Mouse (Mus musculus) urinary bladder, postnatal 4 days (tissue): ENCODE measurements around the gene Sdhaf3.
"Not testable (repeated sequence)": the region's sequence is repeated elsewhere in the genome, so short reads cannot be mapped to it uniquely, and the experiment has no call there.

Experiments
- DNase-seq, 2 experiments: peaks; one replicate each; pipeline ENCODE4 v3.0.0; 2021 to 2022; ENCODE audit warnings: low spot score in 2 of 2

The Sdhaf3 gene

GRCm38 (mm10) chr6:6955764-6956561, at the start of gene Sdhaf3:
TSS of gene Sdhaf3 (plus strand) at chr6:6956004.
- peak; percentile 93 to 95 for DNase-seq

DNA sequence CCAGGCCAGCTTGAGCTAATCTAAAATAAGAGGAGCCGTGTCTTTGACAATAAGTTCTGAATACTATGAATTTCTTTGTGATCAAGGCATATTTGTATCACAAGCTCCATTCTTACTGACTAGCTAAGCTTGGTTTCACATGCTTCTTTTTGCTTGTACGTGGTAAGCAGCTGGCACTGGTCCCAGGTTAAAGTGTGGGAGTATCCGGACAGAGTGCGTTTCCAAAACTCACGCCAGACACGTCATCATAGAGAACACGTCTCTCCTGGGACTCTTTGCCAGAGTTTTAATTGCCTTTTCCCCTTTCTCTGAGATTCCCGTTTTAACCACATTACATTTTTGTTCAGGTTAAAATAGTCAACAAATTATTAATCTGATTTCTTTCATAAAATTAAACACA, 46.2 kb upstream of the Sdhaf3 start:
- peak; percentile 26 to 74 for DNase-seq

DNA sequence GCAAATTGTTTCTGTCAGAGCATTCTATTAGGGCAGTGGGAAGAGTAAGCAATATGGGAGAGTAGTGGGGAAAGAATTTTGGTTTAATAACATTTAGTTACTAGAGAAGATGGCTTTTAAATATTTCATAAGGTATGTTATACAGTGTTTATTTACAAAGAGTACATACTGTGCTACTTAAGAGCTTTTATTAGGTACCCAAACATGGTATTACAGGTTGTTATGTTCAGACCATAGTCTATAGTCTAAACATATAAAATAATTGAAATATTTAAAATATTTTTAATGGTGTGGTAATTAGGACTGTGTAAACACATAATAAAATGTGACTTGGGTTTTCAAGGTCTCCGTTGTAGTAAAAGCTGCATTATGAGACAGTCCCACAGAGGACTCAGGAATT, 41.5 kb upstream of the Sdhaf3 start:
- DNase-seq: no peak

DNA sequence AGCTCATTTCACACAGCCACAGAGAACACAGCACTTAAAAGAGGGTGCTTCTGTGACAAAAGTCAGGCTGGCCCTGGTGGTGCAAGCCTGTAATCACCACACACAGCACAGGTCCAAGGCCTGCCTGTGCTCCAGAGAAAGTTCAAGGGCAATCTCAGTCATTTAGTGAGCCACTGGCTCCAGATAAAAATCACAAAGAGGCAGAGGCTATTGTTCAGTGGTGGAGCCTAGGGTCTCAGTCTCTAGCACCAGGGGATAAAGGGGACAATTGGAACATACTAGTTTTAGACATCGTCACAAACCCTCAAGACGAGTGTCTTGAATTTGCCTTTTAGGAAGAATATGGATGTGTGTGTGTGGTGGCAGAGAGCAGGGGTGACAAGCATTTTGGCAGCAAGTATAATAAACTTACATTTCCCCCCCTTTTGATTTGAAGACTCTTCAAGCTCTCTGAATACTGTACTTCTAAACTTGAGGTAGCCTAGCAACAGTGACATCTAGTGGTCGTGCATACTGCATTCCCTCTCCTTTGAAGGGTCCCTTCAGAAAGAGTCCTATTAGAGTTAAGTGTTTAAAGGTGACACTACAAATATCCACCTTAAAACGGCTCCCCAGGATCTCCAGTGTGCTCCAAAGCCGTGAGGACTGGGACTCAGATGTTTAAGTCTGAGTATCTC, 40.8 kb upstream of the Sdhaf3 start:
- no peak for DNase-seq

DNA sequence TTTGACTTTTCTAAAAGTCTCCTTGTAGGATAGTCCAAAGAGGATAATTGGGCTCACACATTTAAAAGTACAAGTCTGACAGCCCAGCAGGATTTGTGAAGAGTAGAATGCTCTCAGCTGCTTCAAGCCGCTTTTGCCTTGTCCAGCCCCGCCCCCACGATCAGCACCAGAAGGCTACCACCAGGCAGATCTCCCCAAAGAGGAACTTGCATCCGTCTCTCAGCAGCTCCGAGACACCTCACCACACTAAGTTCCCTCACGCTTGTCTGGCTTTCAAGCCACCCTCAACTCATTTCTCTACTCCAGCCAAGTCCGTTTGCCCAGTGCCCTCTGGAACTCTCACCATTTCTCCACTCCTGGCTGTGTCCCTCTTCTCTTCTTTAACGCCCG, 40.3 kb upstream of the Sdhaf3 start:
- DNase-seq: no peak

GRCm38 (mm10) chr6:6917334-6917733, 38.5 kb upstream of the Sdhaf3 start:
- DNase-seq: no peak

DNA sequence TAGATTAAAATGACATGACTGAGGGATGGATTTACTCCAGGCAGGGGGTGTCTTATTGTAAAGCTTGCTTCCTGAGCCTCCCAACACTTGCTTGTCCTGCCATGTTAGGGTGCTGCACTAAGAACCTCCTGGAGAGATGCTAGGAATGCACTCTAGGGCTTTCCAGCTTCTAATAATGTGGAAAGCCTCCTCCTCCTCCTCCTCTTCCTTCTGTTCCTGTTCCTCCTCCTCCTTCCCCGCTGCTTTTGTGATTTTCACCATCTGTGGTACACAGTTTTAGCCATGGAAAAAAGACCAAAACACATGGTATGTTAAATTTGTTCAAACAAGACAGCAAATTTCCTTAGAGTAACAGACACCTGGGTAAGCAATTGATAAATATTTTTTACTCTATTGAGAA, 30.5 kb upstream of the Sdhaf3 start:
- DNase-seq: no peak

DNA sequence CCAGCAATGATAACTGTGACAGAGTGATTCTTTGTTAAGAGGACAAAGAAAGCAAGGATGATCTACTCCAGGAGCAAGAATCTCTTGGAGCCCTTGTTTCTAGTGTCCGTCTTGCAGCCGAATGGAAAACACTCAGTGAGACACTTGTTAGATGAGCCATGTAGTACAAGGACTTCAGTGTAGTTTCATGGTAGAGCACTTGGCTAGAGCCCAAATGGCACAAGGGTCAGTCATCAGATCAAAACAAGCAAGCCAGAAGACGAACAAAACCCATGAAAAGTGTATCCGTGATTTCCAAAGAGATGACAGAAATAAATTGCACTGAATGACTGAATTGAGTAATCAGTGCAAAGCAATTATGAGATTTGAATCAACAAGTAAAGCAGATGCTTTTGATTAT, 25.0 kb upstream of the Sdhaf3 start:
- DNase-seq: no peak

- no peak for DNase-seq
Observed at GRCm38 (mm10) chr6:6931507-6931906, 24.3 kb upstream of the Sdhaf3 start.

GRCm38 (mm10) chr6:6940845-6941244, 15.0 kb upstream of the Sdhaf3 start:
- DNase-seq: no peak

- no peak for DNase-seq
Observed at GRCm38 (mm10) chr6:6942813-6943212, 13.0 kb upstream of the Sdhaf3 start.

DNA sequence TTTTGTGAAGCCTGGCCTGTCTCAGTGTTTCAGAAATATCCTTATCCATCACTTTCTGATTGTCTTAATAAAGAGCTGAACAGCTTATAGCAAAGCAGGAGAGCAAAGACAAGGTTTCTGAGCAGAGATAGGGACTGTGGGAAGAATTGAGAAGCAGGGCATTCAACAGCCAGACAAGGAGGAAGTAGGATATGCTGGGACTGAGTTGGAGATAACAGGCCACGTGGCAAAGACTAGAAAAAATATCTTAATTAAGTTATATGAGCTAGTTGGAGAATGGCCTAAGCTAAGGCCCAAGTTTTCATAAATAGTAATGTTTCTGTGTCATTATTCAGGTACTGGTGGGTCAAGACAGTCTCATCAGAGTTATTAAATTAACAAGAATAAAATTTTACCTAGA, 8.2 kb upstream of the Sdhaf3 start:
- DNase-seq: no peak

GRCm38 (mm10) chr6:6955395-6955763, 425 bp upstream of the Sdhaf3 start:
- no peak for DNase-seq

DNA sequence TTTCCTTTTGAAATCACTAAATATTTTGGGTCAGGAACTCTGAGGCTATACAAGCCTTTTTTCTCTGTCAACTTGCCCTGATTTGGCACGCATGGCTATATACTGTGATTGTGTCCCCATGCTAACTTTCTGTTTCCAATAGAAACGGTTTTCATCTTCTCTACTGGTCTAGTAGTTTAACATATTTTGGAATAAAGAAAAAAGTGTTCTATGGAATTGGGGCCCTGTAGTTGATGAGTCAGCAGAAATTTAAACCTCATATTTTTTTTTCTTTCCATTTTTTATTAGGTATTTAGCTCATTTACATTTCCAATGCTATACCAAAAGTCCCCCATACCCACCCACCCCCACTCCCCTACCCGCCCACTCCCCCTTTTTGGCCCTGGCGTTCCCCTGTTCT, 3.4 kb downstream of the Sdhaf3 start:
- DNase-seq: not testable (repeated sequence)

DNA sequence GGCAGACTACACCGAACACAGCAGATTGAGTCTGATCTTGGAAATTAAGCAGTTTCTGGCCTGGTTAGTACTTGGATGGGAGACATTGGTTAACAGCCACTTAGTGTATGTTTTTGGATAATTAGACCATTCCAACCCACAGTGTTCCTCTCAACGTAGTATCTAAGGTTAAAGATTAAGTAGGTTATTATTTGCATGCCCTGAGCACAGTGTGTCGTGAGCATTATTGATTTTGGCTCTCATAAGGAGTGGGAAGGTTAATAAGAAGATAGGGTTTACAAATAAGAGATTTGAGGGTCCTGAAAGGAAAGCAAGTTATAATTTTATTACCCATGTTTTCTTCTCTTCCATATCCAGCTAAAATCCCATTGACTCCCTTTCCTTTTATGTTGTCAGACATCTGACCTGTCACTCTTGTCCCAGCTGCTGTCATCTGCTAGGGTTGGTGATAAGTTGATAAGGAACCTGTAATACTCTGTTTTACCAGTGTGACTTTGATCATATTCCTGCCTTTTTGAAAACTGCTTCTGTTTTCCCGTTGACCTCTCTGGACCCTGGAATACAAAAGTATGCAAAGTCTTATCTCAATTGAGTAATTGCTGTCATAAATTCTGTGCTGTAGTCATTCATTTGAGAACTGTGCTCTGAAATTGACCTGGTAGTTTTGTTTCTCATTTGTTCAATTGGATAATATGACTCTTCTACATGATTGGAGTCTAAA, 41.6 kb downstream of the Sdhaf3 start:
- DNase-seq: no peak

GRCm38 (mm10) chr6:6997956-6998355, 42.2 kb downstream of the Sdhaf3 start:
- DNase-seq: no peak

DNA sequence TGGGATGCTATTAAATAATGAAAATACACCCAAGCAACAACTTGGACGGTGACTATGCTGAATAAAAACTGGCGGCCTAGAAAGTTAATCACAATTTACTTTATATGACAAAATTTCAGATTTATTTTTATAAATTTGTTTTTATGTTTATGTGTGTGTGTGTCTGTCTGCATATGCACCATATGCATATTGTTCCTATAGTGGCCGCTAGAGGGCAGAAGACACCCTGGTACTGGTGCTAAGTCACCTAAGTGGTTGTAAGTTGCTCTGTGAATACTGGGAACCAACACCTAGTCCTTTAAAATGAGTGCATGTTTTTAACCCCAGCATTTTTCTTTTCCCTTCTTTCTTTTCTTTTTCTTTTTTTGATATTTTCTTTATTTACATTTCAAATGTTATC, 43.2 kb downstream of the Sdhaf3 start:
- DNase-seq: no peak

DNA sequence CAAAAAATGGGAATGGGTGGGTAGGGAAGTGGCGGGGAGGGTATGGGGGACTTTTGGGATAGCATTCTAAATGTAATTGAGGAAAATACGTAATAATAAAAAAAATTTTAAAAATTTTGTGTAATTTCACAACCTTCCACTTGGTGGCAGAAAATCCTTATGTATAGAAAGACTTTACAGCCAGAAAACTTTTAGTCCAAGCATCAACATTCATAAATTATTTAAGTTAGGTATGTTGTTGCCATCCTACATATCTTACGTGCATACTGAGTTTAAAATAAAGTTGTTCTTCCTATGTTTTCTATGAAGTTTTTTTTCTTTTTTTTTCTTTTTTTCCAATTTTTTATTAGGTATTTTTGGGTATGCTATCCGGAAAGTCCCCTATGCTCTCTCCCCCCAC, 47.3 kb downstream of the Sdhaf3 start:
- DNase-seq: no peak

GRCm38 (mm10) chr6:7004005-7004404, 48.2 kb downstream of the Sdhaf3 start:
- no peak for DNase-seq

- DNase-seq: no peak
Observed at GRCm38 (mm10) chr6:7038087-7038486, 82.3 kb downstream of the Sdhaf3 start.

GRCm38 (mm10) chr6:7038835-7039234, 83.0 kb downstream of the Sdhaf3 start:
- no peak for DNase-seq

GRCm38 (mm10) chr6:7041912-7042311, 86.1 kb downstream of the Sdhaf3 start:
- no peak for DNase-seq

GRCm38 (mm10) chr6:7062819-7063218, 107.0 kb downstream of the Sdhaf3 start:
- no peak for DNase-seq
